Mouse (Mus musculus): ENCODE results near the gene Atic.

Atic gene

GRCm38 (mm10) chr1:71594268-71594667, 37.3 kb downstream of the Atic start:
- DNase-seq (ENCODE audit: low spot score), result no peak

DNA sequence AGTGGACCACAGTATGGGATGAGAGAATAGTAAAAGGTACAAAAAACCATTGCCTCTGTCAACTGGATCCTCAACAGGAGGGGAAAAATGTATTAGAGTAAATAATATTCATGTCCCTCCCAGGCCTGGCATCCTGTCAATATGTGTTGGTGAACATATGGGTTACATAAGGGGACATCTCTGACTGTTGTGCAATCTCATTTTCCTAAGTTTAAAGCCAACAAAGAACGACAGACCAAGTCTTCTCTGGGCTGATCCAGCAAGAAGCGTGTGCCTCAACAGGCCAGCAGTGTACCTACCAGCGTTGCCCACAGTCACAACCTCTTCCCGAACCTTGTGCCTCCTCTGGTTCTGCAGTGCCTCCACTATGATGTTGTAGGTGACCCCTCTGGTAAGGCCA, 38.4 kb downstream of the Atic start:
- no peak for DNase-seq (ENCODE audit: low spot score)

DNA sequence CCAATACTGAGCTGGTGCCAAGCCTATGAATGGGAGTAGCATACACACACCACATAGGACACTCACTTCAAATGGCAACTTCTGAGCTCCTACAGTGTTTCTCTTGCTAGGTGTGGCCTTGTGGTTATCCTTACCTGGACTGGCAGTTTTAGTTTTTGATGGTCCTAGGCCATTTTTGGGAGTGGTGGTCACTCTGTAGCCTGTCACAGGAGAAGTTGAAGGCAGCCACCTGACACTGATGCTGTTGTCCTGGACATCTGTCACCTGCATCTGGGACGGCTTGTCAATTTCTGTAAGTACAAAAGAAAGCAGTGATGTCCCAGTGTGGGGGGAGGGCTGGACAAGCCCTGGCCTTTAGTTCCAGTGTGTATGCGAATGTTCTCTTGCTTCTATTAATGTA, 48.8 kb downstream of the Atic start:
- no peak for DNase-seq (ENCODE audit: low spot score)

GRCm38 (mm10) chr1:71606600-71607325, 49.8 kb downstream of the Atic start:
- no peak for DNase-seq (ENCODE audit: low spot score)

GRCm38 (mm10) chr1:71609057-71609775, 52.3 kb downstream of the Atic start:
- no peak for DNase-seq (ENCODE audit: low spot score)

DNA sequence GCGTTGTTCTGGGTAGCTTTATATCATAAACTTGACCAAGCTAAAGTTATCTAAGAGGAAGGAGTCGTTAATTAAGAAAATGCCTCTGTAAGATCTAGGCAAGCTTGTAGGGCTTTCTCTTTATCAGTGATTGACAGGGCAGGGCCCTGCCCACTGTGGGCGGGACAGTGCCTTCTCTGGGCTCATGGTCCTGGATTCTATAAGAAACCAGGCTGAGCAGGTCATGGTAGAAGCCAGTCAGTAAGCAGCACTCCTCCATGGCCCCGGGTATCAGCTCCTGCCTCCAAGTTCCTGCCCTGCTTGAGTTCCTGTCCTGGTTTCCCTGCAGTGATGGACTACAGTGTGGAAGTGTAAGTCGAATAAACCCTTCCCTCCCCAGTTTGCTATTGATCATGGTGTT, 53.0 kb downstream of the Atic start:
- DNase-seq (ENCODE audit: low spot score), result no peak

DNA sequence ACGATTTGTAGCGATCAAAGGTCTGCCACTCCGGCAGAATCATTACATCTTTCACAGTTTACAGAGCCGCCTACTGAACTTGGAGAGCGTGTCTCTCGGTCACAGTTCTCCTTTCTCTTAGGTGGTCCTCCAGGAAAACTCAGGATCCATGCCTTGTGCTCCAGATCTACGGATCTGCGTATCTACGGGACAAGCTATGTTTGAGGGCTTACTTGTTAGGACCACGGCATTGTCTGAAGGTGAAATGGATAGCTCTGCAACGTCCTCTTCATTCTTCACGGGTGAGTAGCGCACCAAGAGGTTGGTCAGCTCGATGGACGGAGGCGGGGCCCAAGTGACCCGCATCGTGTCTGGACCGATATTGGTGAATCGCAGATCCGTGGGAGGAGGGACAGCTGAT, 55.3 kb downstream of the Atic start:
- DNase-seq (ENCODE audit: low spot score), result no peak

DNA sequence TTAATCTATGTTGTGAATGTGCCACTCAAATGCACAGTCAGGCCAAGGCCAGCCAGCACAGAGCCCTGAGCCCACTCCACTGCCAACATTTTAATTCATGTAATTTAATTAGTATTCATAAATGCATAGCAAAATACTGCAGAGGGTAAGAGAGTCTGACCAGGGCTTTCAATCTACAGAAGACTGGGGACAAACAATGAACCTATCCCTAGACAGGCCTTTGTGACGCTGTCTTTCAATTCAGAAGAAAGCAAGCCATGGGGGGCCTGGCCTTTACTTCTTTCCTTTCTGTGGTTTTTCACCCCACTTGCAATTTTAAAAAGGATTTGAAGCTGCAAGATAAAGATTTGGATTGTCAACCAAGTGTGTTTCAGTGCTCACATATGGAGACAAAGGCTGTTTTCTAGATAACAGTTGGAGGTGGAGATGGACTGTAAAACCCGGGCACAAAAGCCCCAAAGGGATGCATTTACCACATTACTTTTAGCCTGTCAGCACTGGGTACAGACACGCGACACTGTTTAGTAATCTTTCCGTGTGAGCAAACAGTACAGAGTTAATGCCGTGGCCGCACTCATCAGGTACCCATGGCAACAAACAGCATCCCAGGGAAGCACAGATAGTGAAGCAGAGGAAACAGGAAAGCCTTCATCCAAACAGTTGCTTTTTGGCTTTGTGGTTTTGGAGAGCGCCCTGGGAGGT, 57.7 kb downstream of the Atic start:
- DNase-seq (ENCODE audit: low spot score), result no peak

DNA sequence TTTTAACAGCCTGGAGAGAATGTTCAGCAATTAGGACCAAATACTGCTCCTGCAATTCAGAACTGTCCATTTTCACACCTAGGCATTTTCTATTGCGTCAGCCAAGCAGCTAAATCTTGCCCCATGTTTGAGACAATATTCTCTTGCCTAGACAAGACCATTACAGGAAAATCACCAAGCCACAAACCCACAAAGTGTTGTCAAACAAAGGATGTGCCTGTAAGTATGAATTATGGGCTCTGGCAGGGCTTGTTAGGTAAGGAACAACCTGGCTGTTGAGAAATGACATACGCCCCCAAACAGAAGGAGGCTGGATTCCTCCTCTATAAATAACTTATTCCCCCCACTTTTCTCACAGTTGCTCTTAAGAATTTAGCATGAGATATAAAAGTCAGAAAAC, 64.6 kb downstream of the Atic start:
- DNase-seq (ENCODE audit: low spot score), result no peak

DNA sequence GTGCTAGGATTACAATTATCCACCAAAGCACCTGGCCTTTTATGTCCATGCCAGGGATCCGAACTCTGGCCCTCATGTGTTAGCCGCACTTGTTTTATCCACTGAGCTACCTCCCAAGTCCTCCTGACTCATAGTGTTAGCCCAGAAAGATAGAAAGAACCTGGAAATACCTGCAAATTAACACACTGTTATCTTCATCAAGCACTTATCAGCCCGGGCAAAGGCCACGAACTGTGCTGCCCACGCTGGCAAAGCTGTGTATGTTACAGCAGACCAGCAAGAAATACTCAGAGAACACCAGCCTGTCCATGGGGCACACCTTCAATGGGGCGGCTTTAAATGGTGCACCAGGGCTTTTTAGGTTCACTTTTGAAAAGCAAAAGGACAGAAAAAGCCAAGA, 66.7 kb downstream of the Atic start:
- no peak for DNase-seq (ENCODE audit: low spot score)
